ENCODE assay signal across 8 mouse cellular contexts in genomic region chr10:19848928-19849770, GRCm38 (mm10). TPM values are rescaled to one million over a fixed set of nuclear protein-coding genes. Genes with fewer than 3 reads are reported as not detected.
DNase-seq lines count a peak whose midpoint lies in the region; ATAC-seq and TF ChIP-seq lines count a peak whose summit lies in the region.

No protein-coding gene starts in this region.

- peak overlapping the region; percentile 47 for H3K4me3 ChIP-seq in kidney, postnatal 0 days (replicated peaks; ENCODE audit: low read depth, low read length)
- H3K4me3 ChIP-seq in midbrain, embryonic 13.5 days (replicated peaks) = peak overlapping the region; percentile 62

- H3K27me3 ChIP-seq in kidney, postnatal 0 days (ENCODE audit: insufficient read depth, low read length) = peaks cover 42% of the 10 kb centered on the region
- peaks cover 77% of the 10 kb centered on the region for H3K27me3 ChIP-seq in midbrain, embryonic 13.5 days

- peak overlapping the region; percentile 94 for H3K4me2 ChIP-seq in kidney, postnatal 0 days (ENCODE audit: low read length)
- peak overlapping the region; percentile 98 for H3K4me2 ChIP-seq in midbrain, embryonic 13.5 days (replicated peaks)

- no peaks in the 10 kb centered on the region for H3K36me3 ChIP-seq in kidney, postnatal 0 days (ENCODE audit: insufficient read depth, low read length)
- H3K36me3 ChIP-seq in midbrain, embryonic 13.5 days = no peaks in the 10 kb centered on the region

- H3K9me3 ChIP-seq in kidney, postnatal 0 days (replicated peaks; ENCODE audit: low read length) = no peaks in the 10 kb centered on the region
- H3K9me3 ChIP-seq in midbrain, embryonic 13.5 days = no peaks in the 10 kb centered on the region

- DNase-seq in kidney, postnatal 0 days (ENCODE audit: low spot score) = no peak
- DNase-seq in kidney, postnatal 14 days = no peak
- DNase-seq in embryo, embryonic 11 days = peak; percentile 29
- no peak for DNase-seq in ovary, adult 18-20 months (ENCODE audit: low spot score)
- DNase-seq in lung, postnatal 14 days = no peak
- DNase-seq in testis, postnatal 10 days (ENCODE audit: low spot score) = no peak

- ATAC-seq in kidney, postnatal 0 days (replicated peaks; ENCODE audit: low FRiP score, low read depth) = no peak
- ATAC-seq in granulocyte monocyte progenitor cell, adult 5-6 weeks (replicated peaks; ENCODE audit: poor library complexity, severe bottlenecking) = peak; percentile 1; the same call in 1 of the 2 replicates
- ATAC-seq in midbrain, embryonic 13.5 days = peak; percentile 11; the same call in 1 of the 2 replicates

- H3K27ac ChIP-seq in kidney, postnatal 0 days = no peak overlapping the region
- no peak overlapping the region for H3K27ac ChIP-seq in midbrain, embryonic 13.5 days

- H3K4me1 ChIP-seq in kidney, postnatal 0 days (replicated peaks; ENCODE audit: insufficient read depth, low read length) = peaks cover 22% of the 10 kb centered on the region
- H3K4me1 ChIP-seq in midbrain, embryonic 13.5 days (replicated peaks) = peaks cover 32% of the 10 kb centered on the region

- WGBS in kidney, postnatal 0 days = 9% methylated on average over 44 of the region's 44 CpGs
- 4% methylated on average over 44 of the region's 44 CpGs for WGBS in midbrain, embryonic 13.5 days

- TF ChIP-seq CTCF in kidney, postnatal 0 days (IDR thresholded peaks at IDR 0.05; ENCODE audit: low read depth) = no peak

- H3K9ac ChIP-seq in kidney, postnatal 0 days (ENCODE audit: low read depth, low read length) = 0 out of 2 replicates have a peak overlapping the region, but pooled peaks have one; percentile 42
- H3K9ac ChIP-seq in midbrain, embryonic 13.5 days (replicated peaks) = 0 out of 2 replicates have a peak overlapping the region, but pooled peaks have one; percentile 66

RNA-seq across cellular contexts. Expression of gene Slc35d3, which starts 2.1 kb away (rescaled TPM):
- polyA plus RNA-seq in kidney, postnatal 0 days (2015; fragmentation: Nextera tagmentation; extraction: Ambion mirVana) = 0.07 and 0.11 TPM in 2 replicates
- total RNA-seq in granulocyte monocyte progenitor cell, adult 5-6 weeks (2014; fragmentation: Nextera tagmentation) = not detected in 2 replicates
- total RNA-seq in granulocyte monocyte progenitor cell, adult 5-6 weeks (2017) = 0.21 TPM in 1 of 2 replicates, not detected in the other
- polyA plus RNA-seq in midbrain, embryonic 13.5 days (2015; fragmentation: Nextera tagmentation; extraction: Ambion mirVana) = 1.3 and 2.5 TPM in 2 replicates

RNA-seq across cellular contexts. Expression of gene Pex7, which starts 58.3 kb away (rescaled TPM):
- 61.1 and 64.8 TPM in 2 replicates for polyA plus RNA-seq in kidney, postnatal 0 days (2015; fragmentation: Nextera tagmentation; extraction: Ambion mirVana)
- total RNA-seq in granulocyte monocyte progenitor cell, adult 5-6 weeks (2014; fragmentation: Nextera tagmentation) = 22.6 and 34.9 TPM in 2 replicates
- 29.1 and 31.3 TPM in 2 replicates for total RNA-seq in granulocyte monocyte progenitor cell, adult 5-6 weeks (2017)
- polyA plus RNA-seq in midbrain, embryonic 13.5 days (2015; fragmentation: Nextera tagmentation; extraction: Ambion mirVana) = 24.8 and 26.4 TPM in 2 replicates
